Mouse (Mus musculus) cerebellum, postnatal 10 days (tissue): ENCODE results near the gene Galr3.

Experiments
- DNase-seq, 2 experiments: peaks; one replicate each; pipeline ENCODE4 v3.0.0; 2021; ENCODE audit warnings: mixed read lengths in 2 of 2

Galr3 gene

DNA sequence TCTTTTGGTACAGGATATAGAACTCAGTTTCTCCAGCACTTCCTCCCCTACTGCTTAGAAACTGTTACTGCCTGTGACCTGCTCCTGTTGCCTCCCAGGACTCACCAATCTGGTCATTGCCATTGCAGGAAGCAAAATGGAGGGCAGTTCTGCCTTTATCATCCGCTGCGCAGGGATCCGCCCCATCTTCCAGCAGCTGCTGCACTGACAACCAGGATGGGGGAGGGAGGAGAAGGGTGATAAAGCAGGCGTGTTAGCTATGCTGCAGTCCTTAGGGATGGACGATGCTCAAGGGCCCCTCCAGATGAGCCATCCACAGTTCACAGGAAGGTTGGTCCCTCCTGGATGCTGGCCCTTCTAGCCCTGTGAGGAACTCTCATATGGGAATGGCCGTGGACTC, 16.2 kb downstream of the Galr3 start:
- no peak for DNase-seq

DNA sequence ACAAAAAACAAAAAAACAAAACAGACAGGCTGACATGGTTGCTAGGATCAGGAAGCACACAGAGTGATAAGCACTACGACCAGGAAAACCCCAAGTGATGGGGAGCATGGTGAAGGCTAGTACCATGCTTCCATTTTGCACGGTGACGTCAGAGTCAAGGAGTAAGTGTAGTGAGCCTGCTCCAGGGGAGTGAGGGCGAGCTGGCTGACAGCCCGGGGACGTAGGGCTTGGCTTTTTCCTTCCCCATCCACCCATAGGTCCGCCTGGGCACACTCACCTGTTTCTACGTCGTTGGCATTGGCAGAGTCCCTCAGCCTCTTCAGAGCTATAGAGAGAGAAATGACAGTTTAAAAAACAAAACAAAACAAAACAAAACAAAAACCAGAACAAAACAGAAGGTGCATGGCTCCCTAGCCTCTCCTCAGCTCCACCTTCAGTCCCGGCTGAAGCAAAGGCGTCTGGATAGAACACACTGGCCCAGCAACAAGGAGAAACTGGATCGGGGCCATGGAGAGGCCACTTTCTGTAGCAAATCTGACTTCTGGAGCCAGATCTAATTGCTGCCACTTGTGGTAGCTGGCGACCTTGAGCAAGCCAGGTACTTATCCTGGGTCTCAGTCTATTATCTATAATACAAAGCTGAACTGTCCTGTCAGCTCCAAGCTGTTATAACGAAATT, 19.3 kb downstream of the Galr3 start:
- DNase-seq: peak in 1 of 2 experiments; percentile 30

DNA sequence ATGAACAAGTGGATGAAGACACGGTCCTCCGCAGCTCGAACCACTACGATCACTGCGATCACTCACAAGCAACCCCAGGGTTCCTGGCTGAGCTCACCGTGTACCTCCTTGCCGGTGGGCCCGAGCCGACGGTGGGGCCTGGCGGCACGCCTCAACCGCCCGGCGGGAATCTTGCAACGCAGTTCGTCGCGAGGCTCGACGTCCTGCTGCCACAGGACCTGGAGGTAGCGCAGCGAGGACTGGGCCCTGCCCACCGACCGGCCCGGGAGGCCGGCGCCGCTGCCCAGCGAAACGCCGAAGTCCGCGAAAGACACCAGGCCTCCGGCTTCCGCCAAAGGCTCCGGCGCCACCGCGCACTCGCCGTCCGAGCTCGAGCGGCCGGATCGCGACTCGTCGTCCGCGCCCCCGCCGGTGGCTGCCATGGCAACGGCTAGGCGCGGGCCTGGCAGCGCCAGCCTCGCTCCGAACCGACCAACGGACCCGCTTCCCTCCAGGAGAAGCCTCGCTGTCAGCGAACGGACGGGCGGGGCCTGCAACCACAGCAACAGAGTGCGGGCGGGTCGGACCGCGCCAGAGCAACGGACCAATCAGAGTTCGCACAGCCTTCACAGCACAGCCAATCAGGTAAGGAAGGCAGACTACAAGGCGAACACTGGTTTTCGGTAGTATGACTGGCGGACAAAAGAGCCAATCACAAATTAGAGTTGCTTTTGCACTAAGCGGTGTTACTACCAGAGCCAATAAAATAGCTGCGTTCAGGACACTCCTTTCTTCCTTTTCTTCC, 20.9 kb downstream of the Galr3 start, which contains the start of gene Ankrd54:
Ankrd54 (minus strand) TSS at position 518 of the 784 bp plus-strand sequence.
- peak; percentile 97 to 98 for DNase-seq

DNA sequence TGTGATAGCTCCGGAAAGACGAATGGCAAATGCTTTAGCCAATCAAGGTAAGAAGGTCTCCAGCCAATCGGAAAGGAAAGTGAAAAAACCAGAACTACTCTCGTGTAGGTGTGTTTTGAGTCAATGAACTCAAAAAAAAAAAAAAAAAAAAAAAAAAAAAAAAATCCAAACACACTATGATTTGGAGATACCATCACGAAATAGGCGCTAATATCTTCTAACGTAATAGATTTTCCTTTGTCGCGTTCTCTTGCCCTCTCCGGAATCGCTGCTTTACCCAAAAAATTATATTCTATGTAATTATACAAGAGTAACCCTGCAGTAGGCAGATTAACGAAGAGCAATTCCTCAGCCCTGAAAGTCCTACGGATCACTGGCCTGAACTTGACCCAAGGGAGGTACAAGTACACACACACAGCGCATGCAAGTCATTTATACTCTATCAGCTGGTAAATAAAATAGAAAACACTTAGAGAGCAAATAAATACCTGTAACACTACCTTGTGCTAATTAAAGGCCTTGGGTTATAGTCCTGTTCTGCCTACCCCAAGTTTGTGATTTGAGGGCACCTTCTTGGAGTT, 21.6 kb downstream of the Galr3 start:
- no peak for DNase-seq

DNA sequence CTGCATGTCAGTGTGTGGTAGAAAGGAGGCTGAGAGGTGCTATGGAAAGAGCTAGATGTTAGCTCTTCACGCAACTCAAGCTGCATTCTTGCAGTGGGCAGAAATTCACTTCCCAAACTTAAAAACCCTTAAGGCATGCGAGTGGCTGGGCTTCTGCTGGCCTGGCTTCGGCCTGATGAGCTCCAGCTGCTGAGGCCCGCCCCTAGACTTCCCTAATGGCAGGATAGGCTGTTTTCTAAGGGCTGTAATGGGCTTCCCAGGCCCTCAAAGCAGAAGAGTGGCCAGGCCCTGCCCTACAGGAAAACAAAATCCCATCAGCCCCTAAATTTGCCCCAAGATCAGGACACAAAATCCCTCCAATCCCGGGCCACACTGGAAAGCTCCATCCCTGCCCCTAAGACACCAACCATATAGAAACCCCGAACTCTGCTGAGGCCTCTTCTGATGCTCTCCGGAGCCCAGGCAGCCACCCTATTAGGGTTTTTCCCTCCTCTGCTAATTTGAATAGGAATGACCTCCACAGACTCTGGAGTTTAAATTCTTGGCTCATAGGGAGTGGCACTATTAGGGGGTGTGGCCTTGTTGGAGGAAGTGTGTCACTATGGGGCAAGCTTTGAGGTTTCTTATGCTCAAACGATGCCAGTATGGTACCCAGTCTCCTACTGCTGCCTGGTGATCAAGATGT, 23.5 kb downstream of the Galr3 start:
- DNase-seq: no peak

DNA sequence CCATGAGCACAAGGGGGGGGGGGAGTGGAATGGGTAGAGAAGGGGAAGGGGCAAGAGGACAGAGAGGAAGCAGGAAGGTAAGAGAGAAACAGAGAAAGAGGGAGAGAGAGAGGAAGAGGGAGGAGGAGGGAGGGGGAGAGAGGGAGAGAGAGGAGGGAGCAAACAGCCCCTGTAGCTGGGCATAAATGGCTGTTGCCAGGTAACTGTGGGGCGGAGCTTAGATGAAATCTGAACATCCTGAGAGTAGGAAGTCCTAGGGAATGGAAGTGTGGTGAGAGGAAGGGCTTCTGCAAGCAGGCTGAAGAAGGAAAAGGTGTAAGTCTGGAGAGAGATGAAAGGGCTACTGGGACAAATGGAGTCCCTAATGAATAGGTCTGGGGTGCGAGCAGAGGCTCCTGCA, 24.6 kb downstream of the Galr3 start:
- DNase-seq: no peak

DNA sequence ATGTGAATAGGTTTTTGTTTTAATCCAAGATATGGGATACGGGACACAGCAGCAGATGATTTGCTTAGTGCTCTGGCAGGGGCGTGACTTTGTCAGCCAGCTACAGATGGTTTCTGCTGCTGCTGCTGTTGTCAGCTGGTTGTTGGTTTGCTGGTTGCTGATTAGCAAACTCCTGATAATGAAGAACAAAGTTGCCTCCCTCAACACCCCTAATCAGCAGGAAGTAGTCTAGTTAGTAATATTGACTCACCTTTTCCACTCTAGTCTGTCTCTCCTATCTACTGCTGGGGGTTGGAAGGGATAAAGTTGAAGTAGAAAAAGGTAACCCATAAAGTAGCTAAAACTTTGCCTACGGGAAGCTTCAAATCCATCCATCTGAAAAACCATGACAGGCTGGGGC, 25.9 kb downstream of the Galr3 start:
- DNase-seq: no peak

DNA sequence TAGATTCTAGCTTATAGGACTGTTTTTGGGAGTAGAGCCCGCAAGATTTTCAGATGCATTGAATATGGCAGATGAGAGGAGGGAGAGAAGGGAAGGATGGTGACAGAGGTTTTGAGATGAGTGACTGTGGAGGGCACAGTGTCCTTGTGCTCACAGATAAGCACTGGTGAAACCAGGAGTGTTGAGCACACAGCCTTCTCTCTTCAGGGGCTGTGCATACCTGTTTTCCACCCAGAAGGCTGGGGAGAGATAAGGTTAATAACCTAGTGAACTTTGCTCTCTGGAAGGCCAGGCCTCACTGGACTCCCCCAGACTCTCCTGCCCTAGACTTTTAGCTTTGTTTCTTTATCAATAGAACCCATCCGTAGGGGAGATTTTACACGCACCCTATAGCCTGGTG, 26.7 kb downstream of the Galr3 start:
- DNase-seq: no peak

DNA sequence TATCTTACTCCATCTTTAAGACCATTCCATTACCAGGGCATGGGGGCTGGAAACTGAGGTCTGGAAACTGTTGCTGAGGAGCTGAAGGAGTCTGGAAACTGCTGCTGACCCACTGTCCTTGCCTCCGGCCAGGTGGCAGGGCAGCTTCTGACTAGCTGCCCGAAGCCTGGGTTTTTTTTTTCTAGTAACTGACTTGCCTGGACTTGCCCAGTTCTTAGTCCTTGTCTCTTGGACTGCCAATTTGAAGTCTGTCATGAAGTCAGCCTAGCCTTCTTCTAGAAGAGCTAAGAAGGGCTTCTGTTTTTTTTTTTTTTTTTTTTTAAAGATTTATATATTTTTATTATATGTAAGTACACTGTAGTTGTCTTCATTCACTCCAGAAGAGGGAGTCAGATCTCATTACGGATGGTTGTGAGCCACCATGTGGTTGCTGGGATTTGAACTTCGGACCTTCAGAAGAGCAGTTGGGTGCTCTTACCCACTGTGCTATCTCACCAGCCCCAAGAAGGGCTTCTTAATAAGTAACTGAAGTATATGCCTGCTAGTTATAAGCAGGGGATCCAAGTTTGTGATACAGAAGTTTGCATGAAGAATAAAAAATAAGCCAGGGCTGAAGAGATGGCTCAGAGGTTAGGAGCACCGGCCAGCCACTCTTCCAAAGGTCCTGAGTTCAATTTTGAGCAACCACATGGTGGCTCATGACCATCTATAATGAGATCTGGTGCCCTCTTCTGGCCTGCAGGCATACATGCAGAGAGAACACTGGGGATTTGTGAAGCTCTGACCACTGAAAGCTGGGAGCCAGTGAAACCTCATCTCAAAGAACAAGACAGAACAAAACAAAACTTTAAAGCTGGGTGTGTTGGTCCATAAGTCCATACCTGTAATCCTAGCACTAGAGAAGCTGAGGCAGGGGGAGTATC, 29.7 kb downstream of the Galr3 start:
- DNase-seq: peak; percentile 62 to 64

DNA sequence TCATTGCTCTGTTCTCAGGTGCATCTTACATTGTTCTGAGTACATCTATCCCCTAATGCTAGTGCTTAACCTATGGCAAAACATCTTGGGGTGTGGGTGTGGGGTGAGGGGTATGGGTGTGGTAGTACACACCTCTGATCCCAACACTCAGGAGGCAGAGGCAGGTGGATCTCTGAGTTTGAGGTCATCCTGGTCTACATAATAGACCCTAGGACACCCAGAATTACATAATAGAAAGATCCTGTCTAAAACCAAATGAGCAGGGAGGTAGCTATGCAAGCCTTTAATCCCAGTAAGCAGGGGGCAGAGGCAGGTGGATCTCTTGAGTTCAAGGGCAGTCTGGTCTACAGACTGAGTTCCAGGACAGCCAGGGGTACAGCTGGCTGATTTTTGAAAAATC, 32.1 kb downstream of the Galr3 start:
- no peak for DNase-seq

DNA sequence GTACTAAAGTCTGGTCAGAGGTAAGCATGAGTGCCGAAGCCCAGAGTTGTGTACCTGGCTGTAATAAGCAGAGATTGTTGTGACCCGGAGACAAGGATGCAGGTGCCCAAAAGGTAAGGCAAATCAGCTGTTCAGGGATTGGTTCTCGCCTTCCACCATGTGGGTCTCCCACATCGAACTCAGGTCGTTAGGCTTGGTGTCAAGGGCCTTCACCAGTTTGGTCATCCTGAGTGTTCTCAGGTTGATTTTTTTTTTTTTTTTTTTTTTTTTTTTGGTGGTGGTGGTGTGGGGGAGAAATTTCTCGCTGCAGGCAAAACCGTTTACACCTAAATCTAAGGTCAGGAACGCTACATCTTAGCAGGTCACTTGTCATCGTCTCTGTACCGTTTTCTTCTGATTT, 32.8 kb downstream of the Galr3 start:
- DNase-seq: no peak

DNA sequence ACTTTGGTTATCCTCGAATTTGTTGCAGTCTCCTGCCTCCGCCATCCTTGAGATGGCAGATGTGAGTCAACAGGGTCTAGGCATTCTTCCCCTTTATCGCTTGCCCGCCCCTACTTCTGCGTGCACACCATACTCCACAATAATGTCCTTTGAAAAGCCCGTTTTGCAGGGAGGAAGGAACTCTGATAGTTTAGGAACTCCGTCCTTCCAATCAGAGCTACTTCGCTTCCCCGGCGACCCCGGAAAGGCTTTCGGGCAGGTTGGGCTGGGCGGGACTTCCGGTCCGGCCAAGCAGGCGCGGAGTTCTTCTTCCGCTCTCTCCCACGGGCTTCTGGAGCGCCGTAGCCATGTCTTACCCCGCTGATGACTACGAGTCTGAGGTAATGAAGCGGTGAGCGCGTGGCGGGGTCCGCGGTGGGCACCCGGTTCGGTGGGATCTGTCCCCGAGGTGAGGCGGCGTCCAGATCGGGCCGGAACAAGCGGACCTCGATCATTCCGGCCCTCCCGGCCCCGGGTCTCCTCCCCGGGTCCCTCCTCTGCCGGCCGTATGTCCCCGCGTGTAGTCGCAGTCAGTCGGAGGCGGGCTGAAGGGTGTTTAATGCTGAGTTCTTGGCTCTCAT, 33.3 kb downstream of the Galr3 start, which contains the start of gene Eif3l:
Eif3l (plus strand) TSS at position 267 of the 620 bp plus-strand sequence.
- peak; percentile 91 to 92 for DNase-seq

DNA sequence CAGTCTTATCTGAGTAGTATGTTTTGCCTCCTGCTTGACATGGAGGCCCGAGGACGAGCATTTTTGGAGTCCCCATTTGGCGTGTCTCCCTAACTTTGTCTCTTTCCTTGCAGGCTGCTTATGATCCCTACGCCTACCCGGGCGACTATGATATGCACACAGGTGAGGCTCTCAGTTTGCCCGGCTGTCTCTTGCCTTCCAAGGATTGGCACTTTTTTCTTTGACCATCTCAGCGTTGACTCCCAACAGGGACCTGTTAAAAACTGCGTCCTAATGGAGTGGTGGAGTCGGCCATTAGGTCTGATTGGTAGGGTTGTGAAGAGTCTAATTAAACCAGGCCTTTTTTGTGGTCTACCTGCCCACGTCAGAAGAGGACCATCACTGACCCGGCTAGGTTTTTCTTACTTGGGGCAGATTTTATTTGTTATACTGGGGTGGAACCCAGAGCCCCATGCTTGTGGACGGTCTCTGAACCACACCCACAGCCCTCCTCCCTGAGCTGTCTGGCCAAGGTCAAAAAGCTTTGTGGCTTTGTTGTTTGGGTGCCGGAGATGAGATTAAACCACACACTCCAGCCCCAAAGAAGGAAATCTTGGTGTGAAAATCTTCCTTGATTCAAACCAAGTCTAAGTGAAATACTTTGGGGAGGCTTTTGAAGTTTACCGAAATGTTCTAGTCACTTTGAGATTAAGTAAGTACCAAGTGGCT, 34.1 kb downstream of the Galr3 start:
- DNase-seq: no peak

DNA sequence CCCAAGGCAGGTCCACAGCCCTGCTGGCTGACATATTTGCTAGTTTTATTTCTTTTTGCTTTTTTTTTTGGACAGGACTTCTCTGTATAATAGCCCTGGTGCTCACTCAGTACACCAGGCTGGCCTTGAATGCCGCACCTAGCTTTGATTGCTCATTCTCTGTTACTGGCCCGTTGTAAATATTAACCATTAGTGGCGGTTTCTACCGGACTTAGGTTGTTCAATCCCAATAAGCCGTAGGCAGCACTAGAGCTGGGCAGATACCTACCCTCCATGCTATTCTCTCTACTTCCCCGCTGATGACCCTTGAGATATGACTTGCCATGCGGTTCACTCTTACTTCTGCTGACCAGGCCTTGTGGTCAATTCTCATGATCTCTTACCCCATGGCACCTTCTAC, 37.9 kb downstream of the Galr3 start:
- no peak for DNase-seq

DNA sequence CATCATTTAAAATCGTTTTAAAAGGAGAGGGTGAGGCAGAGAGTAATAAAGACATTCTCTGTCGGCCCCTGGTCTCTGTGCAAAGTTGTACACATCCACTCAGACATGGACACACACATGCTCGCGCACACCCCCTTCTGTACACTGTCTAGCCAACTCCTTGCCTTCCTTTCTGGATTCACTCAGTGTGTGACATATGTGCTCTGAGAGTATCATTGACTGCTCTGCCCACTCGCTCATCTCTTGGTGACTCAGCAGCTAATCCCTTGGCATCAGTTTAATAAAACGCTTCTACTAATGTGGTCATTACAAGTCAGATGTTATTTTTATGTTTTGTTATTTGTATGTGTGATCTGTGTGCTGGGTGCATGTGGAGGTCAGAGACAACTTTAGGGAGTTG, 50.6 kb downstream of the Galr3 start:
- no peak for DNase-seq
